Mouse (Mus musculus) spleen, postnatal 36 days (tissue): ENCODE measurements around the gene Ssbp3.

ENCODE experiments used
- DNase-seq, 2 experiments: peaks; one replicate each; pipeline ENCODE4 v3.0.0; 2022; ENCODE audit warnings: low spot score in 2 of 2, mixed read lengths in 1 of 2

The Ssbp3 gene

DNA sequence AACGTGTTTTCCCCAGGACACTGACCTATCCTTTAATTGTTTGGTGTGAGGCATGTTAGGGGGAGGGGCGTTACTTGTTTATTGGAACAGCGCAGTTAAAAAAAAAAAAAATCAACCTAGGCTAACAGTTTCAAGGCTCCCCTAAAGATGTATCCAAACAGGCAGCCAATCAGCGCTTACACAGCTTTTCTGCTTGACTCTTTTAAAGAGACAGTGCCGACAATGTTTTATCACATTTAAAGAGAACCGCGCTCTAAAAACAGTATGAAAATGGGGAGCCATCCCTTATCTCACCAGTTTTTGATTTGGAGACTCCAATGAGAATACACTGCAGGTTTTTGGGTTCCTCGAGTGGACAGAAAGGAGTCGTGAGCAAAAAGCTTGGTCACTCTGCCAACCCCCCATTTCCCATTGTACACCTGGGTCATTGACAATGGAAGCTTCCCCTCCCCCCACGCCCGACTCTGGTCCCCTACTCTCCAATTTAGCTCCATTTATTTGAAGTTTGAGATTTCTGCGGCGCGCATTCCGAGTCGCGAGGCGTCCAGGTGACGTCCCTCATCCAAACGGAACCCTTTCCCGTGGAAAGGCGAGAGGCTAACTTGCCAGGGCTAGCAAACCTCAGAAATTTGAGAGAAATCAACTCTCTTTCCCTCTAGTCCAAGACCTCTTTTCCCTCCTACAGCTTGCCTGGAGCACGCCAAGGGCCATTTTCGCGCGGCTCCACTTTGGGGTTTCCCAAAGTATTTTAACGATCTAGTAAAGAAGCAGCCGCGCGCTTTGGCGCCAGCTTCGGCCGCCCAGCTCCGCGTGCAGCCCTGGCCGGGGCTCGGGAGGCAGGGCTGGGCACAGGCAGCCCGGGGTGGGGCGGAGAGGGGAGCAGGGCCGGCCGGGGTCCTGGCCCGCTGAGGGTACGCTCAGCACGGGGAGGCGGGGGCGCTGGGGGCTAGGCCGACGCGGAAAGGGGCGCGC, at the start of gene Ssbp3:
Gene Ssbp3 (plus strand): TSS at position 501 of the 972 bp plus-strand sequence.
- peak; percentile 75 to 86 for DNase-seq

DNA sequence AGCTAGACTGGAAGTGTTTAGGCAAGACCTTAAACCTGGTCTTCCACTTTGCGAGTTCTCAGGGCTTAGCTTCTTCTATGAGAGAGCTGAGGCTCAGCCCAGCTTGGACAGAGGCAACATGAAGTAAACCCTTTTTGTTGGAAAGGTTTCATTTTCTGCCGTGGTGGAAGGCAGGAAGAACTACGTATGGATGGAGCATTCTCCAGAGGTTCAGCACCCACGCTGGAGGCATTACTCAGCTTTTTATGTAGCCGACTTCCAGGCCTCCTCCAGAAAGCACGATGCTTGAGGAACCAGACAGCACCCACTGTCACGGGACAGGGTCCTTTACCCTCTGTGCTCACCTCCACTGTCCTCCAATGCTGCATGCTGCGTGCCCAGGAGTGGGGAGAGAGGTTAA, 48.6 kb upstream of the Ssbp3 start:
- DNase-seq = no peak

- no peak for DNase-seq
Observed at GRCm38 (mm10) chr4:106862317-106862716, 48.2 kb upstream of the Ssbp3 start.

GRCm38 (mm10) chr4:106862767-106863370, 47.6 kb upstream of the Ssbp3 start:
- DNase-seq = no peak

GRCm38 (mm10) chr4:106865415-106866110, 44.9 kb upstream of the Ssbp3 start:
- DNase-seq = no peak

- no peak for DNase-seq
Observed at GRCm38 (mm10) chr4:106866381-106866780, 44.1 kb upstream of the Ssbp3 start.

DNA sequence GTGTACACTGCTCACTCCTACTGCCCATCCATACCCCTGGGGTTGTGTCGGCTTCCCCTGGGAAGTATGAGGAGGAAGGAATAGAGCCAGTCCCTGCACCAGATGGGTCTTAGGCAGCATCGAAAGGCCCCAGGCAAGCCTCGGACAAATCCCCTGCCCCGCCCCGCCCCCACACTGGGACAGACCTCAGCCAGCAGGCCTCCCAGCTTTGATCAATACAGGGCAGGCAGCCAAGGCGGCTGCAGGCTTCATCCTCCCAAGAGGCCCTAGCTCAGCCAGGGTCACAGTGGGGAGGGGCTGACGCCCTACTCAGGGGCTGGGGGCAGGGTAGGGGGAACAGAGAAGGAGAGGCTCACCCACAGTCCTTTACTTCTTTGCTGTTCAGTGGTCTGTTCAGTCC, 43.7 kb upstream of the Ssbp3 start:
- DNase-seq = no peak

GRCm38 (mm10) chr4:106868737-106869438, 41.6 kb upstream of the Ssbp3 start:
- DNase-seq = no peak

DNA sequence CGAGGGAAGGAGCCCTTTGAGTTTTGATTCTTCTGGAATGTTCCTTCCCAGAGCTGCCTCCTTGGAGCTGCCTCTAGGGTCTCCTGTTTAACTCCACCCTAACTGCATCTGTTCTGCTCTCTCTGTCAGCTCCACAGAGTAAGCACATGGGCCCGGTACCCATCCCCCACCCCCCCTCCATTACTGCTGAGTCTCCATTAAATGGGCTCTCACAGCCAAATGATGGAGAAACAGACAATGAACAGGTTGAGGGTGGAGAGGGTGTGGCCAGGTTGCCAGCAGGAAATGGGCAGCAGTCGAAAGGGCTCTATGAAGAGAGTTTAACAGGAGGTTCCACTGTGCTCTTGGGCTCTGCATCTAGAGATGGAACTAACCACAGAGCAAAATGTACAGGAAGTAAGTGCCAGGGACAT, 41.0 kb upstream of the Ssbp3 start:
- DNase-seq = no peak

- DNase-seq = peak in 1 of 2 experiments; percentile 22
Observed at GRCm38 (mm10) chr4:106870556-106870955, 39.9 kb upstream of the Ssbp3 start.

- no peak for DNase-seq
Observed at GRCm38 (mm10) chr4:106874501-106874900, 36.0 kb upstream of the Ssbp3 start.

- no peak for DNase-seq
Observed at GRCm38 (mm10) chr4:106881101-106881500, 29.4 kb upstream of the Ssbp3 start.

GRCm38 (mm10) chr4:106883149-106883548, 27.4 kb upstream of the Ssbp3 start:
- DNase-seq = no peak

- no peak for DNase-seq
Observed at GRCm38 (mm10) chr4:106886307-106887085, 24.0 kb upstream of the Ssbp3 start.

DNA sequence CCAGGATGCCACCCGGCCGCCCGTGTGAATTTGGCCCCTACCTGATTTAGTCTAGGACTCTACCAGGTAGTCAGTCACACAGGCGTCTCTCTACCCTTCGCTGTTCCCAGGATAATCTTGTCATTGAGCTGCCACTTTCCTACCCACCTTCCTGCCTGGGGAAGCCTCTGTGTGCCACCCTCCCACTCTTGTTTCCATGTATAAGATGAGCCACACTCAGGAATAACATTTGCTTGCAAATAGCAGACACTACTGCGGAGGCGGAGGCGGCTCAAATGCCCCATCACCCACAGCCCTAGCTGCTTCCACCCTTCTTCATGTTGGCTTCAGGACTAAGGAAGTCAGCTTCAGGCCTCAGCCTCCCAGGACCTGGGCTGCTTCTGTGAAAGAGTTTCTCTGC, 14.4 kb upstream of the Ssbp3 start:
- no peak for DNase-seq

DNA sequence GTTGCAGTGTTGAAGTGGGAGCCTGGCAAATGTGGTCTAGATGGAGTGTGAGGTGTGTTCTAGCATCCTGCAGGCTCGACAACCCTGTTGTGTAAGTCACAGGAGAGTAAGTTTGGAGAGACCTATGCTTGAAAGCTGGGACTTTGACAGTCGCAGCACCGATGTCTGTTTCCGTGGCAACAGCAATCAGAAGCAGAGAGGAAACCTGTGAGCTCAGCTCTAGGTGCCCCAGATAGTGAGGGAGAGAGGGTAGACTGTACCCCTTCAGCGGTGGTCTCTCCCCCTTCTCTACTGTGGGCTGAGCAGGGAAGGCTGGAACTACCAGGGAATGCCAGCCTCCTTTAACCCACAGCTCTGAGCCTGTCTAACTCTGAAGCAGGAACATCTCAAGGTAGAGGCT, 11.6 kb upstream of the Ssbp3 start:
- no peak for DNase-seq

- no peak for DNase-seq
Observed at GRCm38 (mm10) chr4:106899471-106899870, 11.0 kb upstream of the Ssbp3 start.

DNA sequence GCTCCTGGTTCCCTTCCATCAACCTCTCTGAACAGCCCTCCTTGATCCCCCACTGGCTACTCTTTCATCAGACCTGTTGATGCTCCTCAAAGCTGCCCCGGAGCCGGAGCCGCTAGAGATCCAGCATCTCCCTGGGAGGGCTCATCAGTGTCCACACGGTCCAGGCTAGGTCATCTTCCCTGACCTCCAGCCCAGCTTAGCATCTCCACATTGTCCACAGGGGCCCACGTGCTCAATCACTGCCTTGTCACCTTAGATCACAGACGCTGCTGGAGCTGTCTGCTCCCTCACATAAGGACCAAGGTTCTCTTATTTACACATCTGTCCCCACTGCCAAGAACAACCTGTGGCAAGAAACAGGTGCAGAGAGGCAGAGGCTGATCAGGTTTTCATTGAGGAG, 9.8 kb upstream of the Ssbp3 start:
- no peak for DNase-seq

GRCm38 (mm10) chr4:106901610-106902009, 8.9 kb upstream of the Ssbp3 start:
- no peak for DNase-seq

GRCm38 (mm10) chr4:106902157-106902556, 8.3 kb upstream of the Ssbp3 start:
- no peak for DNase-seq

DNA sequence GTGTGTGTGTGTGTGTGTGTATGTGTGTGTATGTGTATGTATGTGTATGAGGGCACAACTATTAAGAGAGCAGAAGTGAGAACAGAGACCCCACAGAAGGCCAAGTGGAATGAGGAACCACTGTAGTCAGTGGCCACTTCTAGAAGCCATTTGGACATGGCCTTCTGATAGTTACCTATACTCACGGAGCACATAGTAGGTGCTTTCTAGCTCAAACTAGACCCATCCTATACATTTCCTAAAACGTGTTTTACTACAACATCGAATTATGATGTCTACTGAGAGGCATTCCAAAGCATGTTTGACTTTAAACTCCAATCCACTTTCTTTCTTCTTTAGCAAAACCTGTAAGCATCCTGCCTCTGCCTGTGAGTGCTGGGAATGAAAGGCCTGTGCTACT, 4.6 kb upstream of the Ssbp3 start:
- no peak for DNase-seq
